Mouse (Mus musculus) megakaryocyte, embryonic 14.5 days (primary cell): ENCODE measurements at regions not wholly inside any gene's neighbourhood (a gene's known extent, or its start where the extent isn't known, plus 50 kb on each side); places are given as distances from the start of the nearest gene placed in this dataset.

Source experiments
- H3K27me3 ChIP-seq: replicated peaks from 2 replicates; pipeline ENCODE3; 2012; ENCODE audit warnings: inconsistent platforms
- H3K36me3 ChIP-seq: replicated peaks from 2 replicates; pipeline ENCODE3; 2012; ENCODE audit warnings: low read length, inconsistent platforms, mixed read lengths
- H3K4me1 ChIP-seq: 2 replicates; pipeline ENCODE4 v1.6.1; 2012; ENCODE audit warnings: inconsistent platforms
- H3K4me3 ChIP-seq: replicated peaks from 2 replicates; pipeline ENCODE3; 2012; ENCODE audit warnings: moderate library complexity, mild to moderate bottlenecking, inconsistent platforms
- H3K9me3 ChIP-seq: 2 replicates; pipeline ENCODE4 v1.6.1; 2012; ENCODE audit warnings: inconsistent platforms
- FLI1 ChIP-seq: IDR thresholded peaks from 2 replicates; pipeline ENCODE4 v1.6.1; 2012; ENCODE audit warnings: low read length, inconsistent platforms, mixed read lengths
- GATA1 ChIP-seq: IDR thresholded peaks from 3 replicates; pipeline ENCODE4 v1.6.1; 2012; ENCODE audit warnings: mixed read lengths, low read length, inconsistent platforms, borderline replicate concordance

- peaks cover 2% of the 10 kb centered on the region for H3K27me3 ChIP-seq
- H3K9me3 ChIP-seq: no peaks in the 10 kb centered on the region
- TF ChIP-seq GATA1 (no peak), FLI1 (no peak)
- no peaks in the 10 kb centered on the region for H3K36me3 ChIP-seq
- no peaks in the 10 kb centered on the region for H3K4me1 ChIP-seq
- H3K4me3 ChIP-seq: no peak overlapping the region
These were observed 104.3 kb upstream of the Ccdc91 start for GRCm38 (mm10) chr6:147371336-147371735.

GRCm38 (mm10) chr6:147362842-147363241, 98.9 kb upstream of the Pthlh start:
- no peaks in the 10 kb centered on the region for H3K4me1 ChIP-seq
- H3K36me3 ChIP-seq: no peaks in the 10 kb centered on the region
- H3K4me3 ChIP-seq: no peak overlapping the region
- TF ChIP-seq GATA1 (no peak), FLI1 (no peak)
- no peaks in the 10 kb centered on the region for H3K9me3 ChIP-seq
- no peaks in the 10 kb centered on the region for H3K27me3 ChIP-seq

GRCm38 (mm10) chr6:147357031-147357430, 93.0 kb upstream of the Pthlh start:
- no peaks in the 10 kb centered on the region for H3K36me3 ChIP-seq
- H3K4me3 ChIP-seq: no peak overlapping the region
- no peak for TF ChIP-seq FLI1
- no peak for TF ChIP-seq GATA1
- no peaks in the 10 kb centered on the region for H3K4me1 ChIP-seq
- H3K9me3 ChIP-seq: no peaks in the 10 kb centered on the region
- H3K27me3 ChIP-seq: no peaks in the 10 kb centered on the region

GRCm38 (mm10) chr6:147356570-147356969, 92.6 kb upstream of the Pthlh start:
- TF ChIP-seq FLI1 (no peak), GATA1 (no peak)
- Histone ChIP-seq H3K9me3 (no peaks in the 10 kb centered on the region), H3K27me3 (no peaks in the 10 kb centered on the region), H3K4me3 (no peak overlapping the region), H3K4me1 (no peaks in the 10 kb centered on the region), H3K36me3 (no peaks in the 10 kb centered on the region)

DNA sequence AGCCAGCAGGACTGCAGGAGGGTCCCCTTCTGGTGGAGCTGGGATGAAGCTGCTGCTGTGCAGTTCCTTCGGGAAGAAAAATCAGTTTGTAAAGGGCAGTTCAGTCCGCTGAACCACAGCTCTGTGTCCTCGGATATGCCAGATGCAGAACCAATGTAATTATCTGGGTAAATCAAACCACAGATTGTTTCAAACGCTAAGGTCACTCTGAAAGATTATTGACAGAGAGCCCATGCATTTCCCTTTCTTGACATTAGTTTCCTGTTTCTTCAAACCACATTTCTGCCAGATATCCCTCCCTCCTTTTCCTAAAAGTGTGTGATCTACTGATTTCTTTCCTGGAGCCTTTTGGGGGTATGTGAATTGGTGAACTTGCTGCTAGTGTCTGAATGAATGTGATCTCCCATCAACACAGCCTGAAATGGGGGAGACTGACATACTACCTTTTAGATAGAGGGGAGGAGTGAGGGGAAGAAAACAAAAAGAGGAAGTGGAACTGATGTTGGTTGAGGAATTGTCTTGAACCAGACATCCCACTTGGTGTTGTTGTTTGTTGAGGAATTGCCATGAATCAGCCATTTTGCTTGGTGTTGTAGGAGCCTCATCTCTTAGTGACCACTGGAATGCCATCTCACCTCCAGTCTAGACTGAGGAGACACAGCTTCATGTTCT, 85.7 kb upstream of the Pthlh start:
- H3K9me3 ChIP-seq: no peaks in the 10 kb centered on the region
- H3K36me3 ChIP-seq: no peaks in the 10 kb centered on the region
- no peaks in the 10 kb centered on the region for H3K4me1 ChIP-seq
- H3K4me3 ChIP-seq: no peak overlapping the region
- peaks cover 2% of the 10 kb centered on the region for H3K27me3 ChIP-seq
- TF ChIP-seq GATA1 (no peak), FLI1 (no peak)

DNA sequence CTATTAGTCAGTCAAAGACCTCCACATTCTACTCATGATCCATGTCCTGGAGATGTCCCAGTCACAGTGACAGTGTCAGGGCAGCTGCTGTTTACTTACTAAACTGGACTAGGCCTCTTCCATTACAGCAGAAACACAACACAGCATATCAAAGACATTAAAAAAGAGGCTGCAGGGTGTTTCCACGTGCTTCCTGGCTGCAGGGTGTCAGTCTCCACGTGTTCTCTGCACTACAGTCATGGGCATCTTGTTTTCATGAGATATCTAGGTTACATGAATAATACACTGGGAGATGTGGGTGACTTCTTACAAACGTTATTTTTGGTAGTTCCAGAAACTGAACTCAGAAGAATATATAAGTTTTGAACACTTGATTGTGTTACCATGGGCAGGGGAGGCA, 84.6 kb upstream of the Pthlh start:
- Histone ChIP-seq H3K9me3 (no peaks in the 10 kb centered on the region), H3K36me3 (no peaks in the 10 kb centered on the region), H3K4me3 (no peak overlapping the region), H3K27me3 (peaks cover 5% of the 10 kb centered on the region), H3K4me1 (no peaks in the 10 kb centered on the region)
- TF ChIP-seq FLI1 (no peak), GATA1 (no peak)

GRCm38 (mm10) chr6:147341042-147341441, 77.1 kb upstream of the Pthlh start:
- H3K9me3 ChIP-seq: no peaks in the 10 kb centered on the region
- no peak overlapping the region for H3K4me3 ChIP-seq
- TF ChIP-seq FLI1: no peak
- TF ChIP-seq GATA1: no peak
- no peaks in the 10 kb centered on the region for H3K36me3 ChIP-seq
- H3K4me1 ChIP-seq: no peaks in the 10 kb centered on the region
- H3K27me3 ChIP-seq: peaks cover 6% of the 10 kb centered on the region

- no peaks in the 10 kb centered on the region for H3K4me1 ChIP-seq
- no peak for TF ChIP-seq GATA1
- no peak for TF ChIP-seq FLI1
- H3K4me3 ChIP-seq: no peak overlapping the region
- peaks cover 6% of the 10 kb centered on the region for H3K27me3 ChIP-seq
- no peaks in the 10 kb centered on the region for H3K36me3 ChIP-seq
- no peaks in the 10 kb centered on the region for H3K9me3 ChIP-seq
These were observed 69.0 kb upstream of the Pthlh start for GRCm38 (mm10) chr6:147332976-147333375.

- H3K4me1 ChIP-seq: no peaks in the 10 kb centered on the region
- H3K4me3 ChIP-seq: no peak overlapping the region
- H3K36me3 ChIP-seq: no peaks in the 10 kb centered on the region
- peaks cover 4% of the 10 kb centered on the region for H3K27me3 ChIP-seq
- H3K9me3 ChIP-seq: 0 out of 2 replicates have a peak, but pooled peaks cover 4% of the 10 kb centered on the region
- TF ChIP-seq GATA1 (no peak), FLI1 (no peak)
These were observed 65.2 kb upstream of the Pthlh start for GRCm38 (mm10) chr6:147329201-147329600.

DNA sequence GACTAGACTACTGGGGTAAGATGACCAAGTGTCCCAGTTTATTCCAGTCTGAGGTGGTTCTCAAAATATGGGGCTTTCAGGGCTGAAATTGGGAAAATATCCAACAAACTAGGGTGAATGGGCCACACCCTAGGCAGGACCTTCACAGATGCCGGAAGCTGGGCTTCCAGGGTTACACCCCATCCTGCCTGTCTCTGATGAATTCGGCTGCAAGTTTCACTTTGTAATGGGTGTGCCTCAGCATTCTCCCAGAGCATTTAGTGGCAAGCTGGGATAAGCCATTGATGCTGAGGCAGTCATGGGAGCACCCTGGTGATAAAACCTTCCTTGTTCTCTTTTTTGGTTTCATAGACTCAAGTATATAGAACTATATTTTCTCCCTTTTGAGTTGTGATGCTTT, 60.4 kb upstream of the Pthlh start:
- Histone ChIP-seq H3K4me1 (no peaks in the 10 kb centered on the region), H3K36me3 (no peaks in the 10 kb centered on the region), H3K9me3 (0 out of 2 replicates have a peak, but pooled peaks cover 4% of the 10 kb centered on the region), H3K4me3 (no peak overlapping the region), H3K27me3 (peaks cover 2% of the 10 kb centered on the region)
- TF ChIP-seq GATA1: no peak
- TF ChIP-seq FLI1: no peak

DNA sequence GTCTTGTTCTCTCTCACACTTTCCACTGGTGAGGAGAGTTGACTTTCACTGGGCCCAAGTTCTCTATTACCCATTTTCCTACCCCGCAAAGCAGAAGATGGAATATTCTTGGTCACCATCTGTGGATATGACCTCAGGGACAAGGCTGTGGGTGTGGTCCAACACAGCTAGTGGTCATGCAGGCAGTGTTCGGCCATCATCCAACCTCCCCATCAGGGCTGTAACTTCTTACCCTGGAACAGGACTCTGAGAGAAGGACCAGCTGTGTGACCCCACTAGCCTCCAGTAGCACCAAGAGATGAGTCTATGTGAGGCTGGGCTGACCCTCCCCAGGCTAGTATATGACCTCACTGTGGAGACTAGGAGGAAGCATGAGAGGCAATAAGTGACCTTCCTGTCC, 54.1 kb upstream of the Pthlh start:
- H3K27me3 ChIP-seq: peaks cover 2% of the 10 kb centered on the region
- no peaks in the 10 kb centered on the region for H3K9me3 ChIP-seq
- H3K4me3 ChIP-seq: no peak overlapping the region
- no peaks in the 10 kb centered on the region for H3K4me1 ChIP-seq
- H3K36me3 ChIP-seq: no peaks in the 10 kb centered on the region
- no peak for TF ChIP-seq FLI1
- TF ChIP-seq GATA1: no peak
